Mouse (Mus musculus) megakaryocyte, embryonic 14.5 days (primary cell): Measurements from ENCODE around the gene Cd320.

ENCODE experiments used
- FLI1 ChIP-seq: IDR thresholded peaks from 2 replicates; pipeline ENCODE4 v1.6.1; 2012; ENCODE audit warnings: low read length, inconsistent platforms, mixed read lengths
- GATA1 ChIP-seq: IDR thresholded peaks from 3 replicates; pipeline ENCODE4 v1.6.1; 2012; ENCODE audit warnings: mixed read lengths, low read length, inconsistent platforms, borderline replicate concordance

- no peak for TF ChIP-seq GATA1
- no peak for TF ChIP-seq FLI1
Measured at GRCm38 (mm10) chr17:33844196-33844595, 1.3 kb downstream of the Cd320 start.
